Mouse (Mus musculus): ENCODE measurements around the gene Osbpl2. TPM values are rescaled to one million over a fixed set of nuclear protein-coding genes. Genes with fewer than 3 reads are reported as not detected.

Osbpl2 gene
- 46.4 and 50.4 TPM in 2 replicates for polyA plus RNA-seq (2015; fragmentation: Nextera tagmentation; extraction: Ambion mirVana)

GRCm38 (mm10) chr2:180118661-180119438 lies at the start of gene Osbpl2:
Osbpl2 (plus strand) TSS chr2:180119306.
- peak; percentile 100 for DNase-seq (ENCODE audit: low spot score)
- Histone ChIP-seq H3K4me2 (replicated peaks; ENCODE audit: low read depth) (peak within 1 kb of the TSS; percentile 92), H3K36me3 (ENCODE audit: control insufficient read depth, insufficient read depth, low read length) (no peaks in the 10 kb centered on the region; the same call in 1 of the 2 replicates), H3K27ac (replicated peaks) (peak within 1 kb of the TSS; percentile 92), H3K4me3 (ENCODE audit: low read depth, low read length) (peak within 1 kb of the TSS; percentile 91), H3K9ac (ENCODE audit: low read length) (peak within 1 kb of the TSS; percentile 94), H3K27me3 (ENCODE audit: control insufficient read depth, insufficient read depth, low read length) (no peaks in the 10 kb centered on the region), H3K9me3 (ENCODE audit: control insufficient read depth, low read length) (no peaks in the 10 kb centered on the region), H3K4me1 (replicated peaks; ENCODE audit: control insufficient read depth, insufficient read depth) (peaks cover 8% of the 10 kb centered on the region)
- ATAC-seq (ENCODE audit: low FRiP score, low TSS enrichment) = peak; percentile 97
- TF ChIP-seq EP300 (optimal IDR thresholded peaks at IDR 0.05) (no peak), CTCF (IDR thresholded peaks at IDR 0.05; ENCODE audit: low read depth) (no peak)
- 0% methylated on average over 48 of the region's 55 CpGs for WGBS

DNA sequence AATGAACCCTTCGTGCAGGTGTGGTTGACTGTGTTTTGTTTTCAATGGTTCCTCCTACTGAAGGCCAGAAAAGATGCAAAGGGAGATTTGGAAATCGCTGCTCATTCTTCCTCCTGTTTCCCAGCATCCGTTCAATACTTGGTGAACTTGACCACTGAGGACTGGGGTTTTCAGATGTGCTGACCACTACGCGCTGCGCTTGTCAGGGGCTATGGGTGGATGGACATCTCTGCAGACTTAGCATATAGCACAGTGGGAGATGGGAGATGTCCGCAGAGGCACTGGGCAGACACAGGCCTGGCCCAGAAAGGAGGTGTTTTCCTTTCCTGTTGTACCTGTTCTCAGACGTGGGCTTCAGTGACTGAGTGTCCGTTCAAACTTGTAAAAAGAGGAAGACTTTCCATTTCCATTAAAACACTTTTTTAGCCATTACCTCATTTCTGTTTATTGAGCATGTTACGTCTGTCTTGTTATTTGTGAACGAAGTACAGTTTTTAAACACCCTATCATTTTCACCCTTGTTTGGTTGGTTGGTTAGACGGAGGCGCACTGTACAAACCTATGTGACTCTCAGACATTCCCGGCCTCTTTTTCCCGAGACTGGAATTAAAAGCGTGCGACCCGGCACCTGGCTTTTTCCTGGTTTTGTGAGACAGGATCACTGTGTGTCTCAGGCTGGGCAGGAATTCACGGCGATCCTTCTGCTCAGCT lies 49.2 kb upstream of the Osbpl2 start:
- Histone ChIP-seq H3K9me3 (ENCODE audit: control insufficient read depth, low read length) (no peaks in the 10 kb centered on the region), H3K4me3 (ENCODE audit: low read depth, low read length) (peak overlapping the region; percentile 67), H3K4me2 (replicated peaks; ENCODE audit: low read depth) (peak overlapping the region; percentile 83), H3K27me3 (ENCODE audit: control insufficient read depth, insufficient read depth, low read length) (no peaks in the 10 kb centered on the region), H3K9ac (ENCODE audit: low read length) (peak overlapping the region; percentile 75), H3K27ac (replicated peaks) (peak overlapping the region; percentile 82), H3K36me3 (ENCODE audit: control insufficient read depth, insufficient read depth, low read length) (peaks cover 5% of the 10 kb centered on the region), H3K4me1 (replicated peaks; ENCODE audit: control insufficient read depth, insufficient read depth) (no peaks in the 10 kb centered on the region)
- DNase-seq (ENCODE audit: low spot score) (no peak), ATAC-seq (ENCODE audit: low FRiP score, low TSS enrichment) (peak; percentile 70)
- TF ChIP-seq CTCF (IDR thresholded peaks at IDR 0.05; ENCODE audit: low read depth) (no peak), EP300 (optimal IDR thresholded peaks at IDR 0.05) (no peak)
- 29% methylated on average over 20 of the region's 20 CpGs for WGBS

GRCm38 (mm10) chr2:180070481-180071453 lies 48.3 kb upstream of the Osbpl2 start, which contains the start of gene Mtg2:
Mtg2 (plus strand) TSS chr2:180070588.
- no peaks in the 10 kb centered on the region for H3K27me3 ChIP-seq (ENCODE audit: control insufficient read depth, insufficient read depth, low read length)
- DNase-seq (ENCODE audit: low spot score) (peak; percentile 96), ATAC-seq (ENCODE audit: low FRiP score, low TSS enrichment) (peak; percentile 95)
- H3K36me3 ChIP-seq (ENCODE audit: control insufficient read depth, insufficient read depth, low read length) = peaks cover 5% of the 10 kb centered on the region
- no peak for TF ChIP-seq EP300 (optimal IDR thresholded peaks at IDR 0.05)
- peak; percentile 31 for TF ChIP-seq CTCF (IDR thresholded peaks at IDR 0.05; ENCODE audit: low read depth)
- peak within 1 kb of the TSS; percentile 83 for H3K4me2 ChIP-seq (replicated peaks; ENCODE audit: low read depth)
- H3K9ac ChIP-seq (ENCODE audit: low read length) = peak within 1 kb of the TSS; percentile 75
- 6% methylated on average over 58 of the region's 58 CpGs for WGBS
- H3K4me3 ChIP-seq (ENCODE audit: low read depth, low read length) = peak within 1 kb of the TSS; percentile 67
- no peaks in the 10 kb centered on the region for H3K9me3 ChIP-seq (ENCODE audit: control insufficient read depth, low read length)
- H3K4me1 ChIP-seq (replicated peaks; ENCODE audit: control insufficient read depth, insufficient read depth) = no peaks in the 10 kb centered on the region
- peak within 1 kb of the TSS; percentile 82 for H3K27ac ChIP-seq (replicated peaks)

GRCm38 (mm10) chr2:180071671-180072070 lies 47.4 kb upstream of the Osbpl2 start:
- Histone ChIP-seq H3K27ac (replicated peaks) (no peak overlapping the region), H3K36me3 (ENCODE audit: control insufficient read depth, insufficient read depth, low read length) (peaks cover 5% of the 10 kb centered on the region), H3K9me3 (ENCODE audit: control insufficient read depth, low read length) (no peaks in the 10 kb centered on the region), H3K4me1 (replicated peaks; ENCODE audit: control insufficient read depth, insufficient read depth) (no peaks in the 10 kb centered on the region), H3K9ac (ENCODE audit: low read length) (no peak overlapping the region), H3K27me3 (ENCODE audit: control insufficient read depth, insufficient read depth, low read length) (no peaks in the 10 kb centered on the region), H3K4me3 (ENCODE audit: low read depth, low read length) (no peak overlapping the region), H3K4me2 (replicated peaks; ENCODE audit: low read depth) (no peak overlapping the region)
- ATAC-seq (ENCODE audit: low FRiP score, low TSS enrichment) = no peak
- WGBS = 81% methylated on average over 2 of the region's 2 CpGs
- no peak for DNase-seq (ENCODE audit: low spot score)
- TF ChIP-seq CTCF (IDR thresholded peaks at IDR 0.05; ENCODE audit: low read depth) = no peak
- TF ChIP-seq EP300 (optimal IDR thresholded peaks at IDR 0.05) = no peak

DNA sequence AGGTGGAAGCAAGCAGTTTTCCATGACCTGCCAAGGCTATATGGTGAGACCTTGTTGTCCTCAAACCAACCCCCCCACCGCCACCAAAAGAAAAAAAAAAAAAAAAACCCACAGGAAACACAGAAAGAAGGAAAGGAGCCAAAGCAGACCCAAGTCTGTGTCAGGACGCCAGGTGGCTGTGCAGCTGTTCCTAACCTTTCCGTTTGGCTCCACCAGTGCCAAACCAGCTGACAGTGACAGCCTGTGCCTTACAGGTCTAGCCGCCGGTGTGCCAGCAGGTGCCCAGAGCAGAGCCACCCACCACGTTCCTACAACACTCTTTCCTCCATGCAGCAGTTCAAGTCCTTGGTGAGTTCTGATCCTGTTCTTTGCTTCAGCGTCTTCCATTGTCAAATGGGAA lies 46.2 kb upstream of the Osbpl2 start:
- Histone ChIP-seq H3K4me2 (replicated peaks; ENCODE audit: low read depth) (no peak overlapping the region), H3K27me3 (ENCODE audit: control insufficient read depth, insufficient read depth, low read length) (no peaks in the 10 kb centered on the region), H3K4me1 (replicated peaks; ENCODE audit: control insufficient read depth, insufficient read depth) (no peaks in the 10 kb centered on the region), H3K4me3 (ENCODE audit: low read depth, low read length) (no peak overlapping the region), H3K9ac (ENCODE audit: low read length) (no peak overlapping the region), H3K9me3 (ENCODE audit: control insufficient read depth, low read length) (no peaks in the 10 kb centered on the region), H3K27ac (replicated peaks) (no peak overlapping the region), H3K36me3 (ENCODE audit: control insufficient read depth, insufficient read depth, low read length) (no peaks in the 10 kb centered on the region; the same call in none of the 2 replicates)
- WGBS = 88% methylated on average over 7 of the region's 7 CpGs
- no peak for DNase-seq (ENCODE audit: low spot score)
- no peak for TF ChIP-seq CTCF (IDR thresholded peaks at IDR 0.05; ENCODE audit: low read depth)
- no peak for TF ChIP-seq EP300 (optimal IDR thresholded peaks at IDR 0.05)
- no peak for ATAC-seq (ENCODE audit: low FRiP score, low TSS enrichment)

Measured in stomach, postnatal 0 days (tissue).